Mouse (Mus musculus): ENCODE data around the gene Vmn2r77. TPM values are rescaled to one million over a fixed set of nuclear protein-coding genes. Genes with fewer than 3 reads are reported as not detected.

Gene Vmn2r77
- polyA plus RNA-seq, 1 experiment from 2014 or later: not detected

Other genes with a start within 250 kb of the Vmn2r77 start
- not detected in 2 replicates for gene Olfr295, start 211.2 kb upstream of the Vmn2r77 start, polyA plus RNA-seq (2015; fragmentation: Nextera tagmentation; extraction: Ambion mirVana)
- not detected in 2 replicates for gene Olfr294, start 178.4 kb upstream of the Vmn2r77 start, polyA plus RNA-seq (2015; fragmentation: Nextera tagmentation; extraction: Ambion mirVana)
- not detected in 2 replicates for gene Olfr293, start 146.0 kb upstream of the Vmn2r77 start, polyA plus RNA-seq (2015; fragmentation: Nextera tagmentation; extraction: Ambion mirVana)
- not detected in 2 replicates for gene Olfr292, start 106.7 kb upstream of the Vmn2r77 start, polyA plus RNA-seq (2015; fragmentation: Nextera tagmentation; extraction: Ambion mirVana)
- gene Folh1, start 19.1 kb upstream of the Vmn2r77 start, polyA plus RNA-seq (2015; fragmentation: Nextera tagmentation; extraction: Ambion mirVana): 0.10 and 0.22 TPM in 2 replicates
- not detected in 2 replicates for gene Vmn2r78, start 120.1 kb downstream of the Vmn2r77 start, polyA plus RNA-seq (2015; fragmentation: Nextera tagmentation; extraction: Ambion mirVana)
- gene Vmn2r79, start 201.1 kb downstream of the Vmn2r77 start, polyA plus RNA-seq (2015; fragmentation: Nextera tagmentation; extraction: Ambion mirVana): not detected in 2 replicates

All from stomach, embryonic 16.5 days (tissue).